Mouse (Mus musculus) brain, embryonic 14.5 days (tissue): ENCODE measurements around the gene Smarcad1.

Experiments
- CTCF ChIP-seq: fragments of 200-500 bp; IDR thresholded peaks from 2 replicates; pipeline ENCODE4 v1.5.1; 2012; ENCODE audit warnings: inconsistent platforms, mild to moderate bottlenecking, moderate library complexity, borderline replicate concordance; ENCODE audit not compliant: insufficient read depth, insufficient read length; ENCODE audit errors: extremely low read depth
- POLR2A ChIP-seq: fragments of 200-500 bp; IDR thresholded peaks from 2 replicates; pipeline ENCODE4 v1.6.1; 2012; ENCODE audit warnings: mild to moderate bottlenecking, inconsistent platforms, borderline replicate concordance; ENCODE audit not compliant: poor library complexity, insufficient read depth, insufficient read length, severe bottlenecking; ENCODE audit errors: extremely low read depth

DNA sequence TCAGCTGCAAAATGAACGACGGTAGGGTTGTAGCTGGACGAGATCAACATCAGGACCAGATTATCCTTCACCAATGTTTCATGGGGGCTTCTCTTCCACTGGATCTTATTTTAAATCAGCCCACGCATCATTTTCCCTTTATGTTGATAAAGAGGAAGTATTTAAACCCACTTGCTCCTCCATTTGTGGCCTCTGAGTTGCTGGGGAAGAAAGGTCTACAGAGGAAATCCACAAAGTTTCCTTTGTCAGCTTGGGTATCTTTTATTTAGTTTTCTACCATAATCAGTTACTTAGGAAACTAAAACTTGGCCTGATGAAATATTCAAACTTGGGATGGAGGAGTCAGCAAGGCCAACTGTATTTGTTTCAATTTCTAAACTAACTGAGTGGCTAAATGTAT is 104.0 kb downstream of the Smarcad1 start:
- TF ChIP-seq CTCF (no peak), POLR2A (no peak)
